Mouse (Mus musculus): Measurements from ENCODE around the gene Cwc22.

Cwc22 gene

DNA sequence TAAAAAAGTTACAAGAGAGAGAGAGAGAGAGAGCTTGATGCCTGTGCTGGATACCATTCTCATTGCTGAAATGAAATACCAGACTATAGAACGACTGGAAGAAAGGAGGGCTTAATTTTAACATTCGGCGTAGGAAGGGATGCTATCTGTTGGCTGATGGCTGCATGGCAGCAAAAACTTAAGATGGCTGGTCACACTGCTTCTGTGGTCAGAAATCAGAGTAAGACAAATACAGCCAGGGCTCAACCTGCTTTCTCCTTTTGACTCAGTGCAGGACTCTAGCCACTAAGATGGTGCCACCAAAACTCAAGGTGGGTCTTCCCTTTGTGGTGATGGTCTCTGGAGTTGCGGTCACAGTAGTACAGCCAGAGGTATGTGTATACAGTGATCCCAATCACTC, 70.7 kb downstream of the Cwc22 start:
- in situ Hi-C loops (cut with MboI): no loop called here

- in situ Hi-C loops (cut with MboI): no loop called here
Measured at GRCm38 (mm10) chr2:77874678-77875077, 71.5 kb downstream of the Cwc22 start.

- in situ Hi-C loops (cut with MboI): no loop called here
Measured at GRCm38 (mm10) chr2:77873806-77874205, 72.4 kb downstream of the Cwc22 start.

DNA sequence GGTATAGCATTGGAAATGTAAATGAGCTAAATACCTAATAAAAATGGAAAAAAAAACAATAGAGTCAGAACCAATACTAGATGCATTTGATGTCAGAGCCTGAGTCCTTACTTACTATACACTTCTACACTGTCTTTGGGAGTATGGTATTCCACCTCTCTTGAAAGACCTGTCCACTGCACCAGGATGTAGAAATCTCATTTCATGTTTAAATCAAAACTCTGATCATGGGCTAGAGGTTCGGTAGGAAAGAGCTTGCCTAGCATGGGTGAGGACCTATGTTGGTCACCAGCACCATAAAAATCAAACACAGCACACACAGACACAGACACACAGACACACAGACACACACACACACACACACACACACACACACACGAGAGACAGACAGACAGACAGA, 73.5 kb downstream of the Cwc22 start:
- in situ Hi-C loops (cut with MboI): no loop called here

- in situ Hi-C loops (cut with MboI): no loop called here
Measured at GRCm38 (mm10) chr2:77871146-77871545, 75.0 kb downstream of the Cwc22 start.

DNA sequence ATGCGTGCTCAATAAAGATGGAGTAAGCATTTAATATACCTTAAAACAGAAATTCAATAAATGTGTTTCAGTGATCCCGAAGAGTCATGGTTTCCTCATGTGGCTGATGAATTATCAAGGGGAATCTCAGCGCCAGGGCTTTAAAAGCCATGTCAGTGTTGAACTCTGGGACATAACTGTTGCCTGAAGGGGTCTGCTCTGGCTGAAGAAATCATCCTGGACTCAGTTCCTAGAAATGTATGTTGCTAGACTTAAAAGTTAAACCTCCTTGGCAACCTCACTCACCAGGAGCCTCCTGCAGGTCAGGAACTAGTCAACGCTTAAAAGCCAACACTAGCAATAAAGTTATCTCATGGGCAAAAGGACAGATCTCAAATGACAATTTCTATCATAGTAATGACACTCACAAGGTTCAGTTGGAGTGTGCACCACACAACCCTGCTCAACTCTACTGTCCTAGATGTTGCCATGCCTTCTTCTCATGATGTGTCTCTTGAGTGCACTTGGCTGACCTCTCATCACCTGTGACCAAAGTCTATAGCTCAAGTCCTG, 76.4 kb downstream of the Cwc22 start:
- in situ Hi-C loops (cut with MboI): no loop called here

DNA sequence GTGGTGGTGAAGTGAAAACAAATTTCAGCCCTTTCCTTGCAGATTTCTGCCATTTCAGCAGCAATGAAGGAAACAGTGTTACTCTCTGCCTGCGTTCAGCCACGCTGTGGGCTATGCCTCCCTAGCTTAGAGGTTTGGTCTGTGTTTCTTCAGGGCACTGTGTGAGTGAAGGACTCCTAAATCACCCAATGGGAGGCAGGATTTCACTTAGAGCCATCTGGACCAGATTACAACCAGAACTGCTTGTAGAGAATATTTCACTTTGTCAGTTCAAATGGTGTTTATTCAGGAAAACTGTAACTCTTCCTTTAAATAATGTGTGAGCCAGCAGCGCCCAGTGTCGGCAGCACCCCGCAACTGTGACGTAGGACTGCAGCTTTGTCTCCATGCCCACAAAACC, 82.2 kb downstream of the Cwc22 start:
- in situ Hi-C loops (cut with MboI): no loop called here

GRCm38 (mm10) chr2:77863522-77863921, 82.7 kb downstream of the Cwc22 start:
- in situ Hi-C loops (cut with MboI): no loop called here

GRCm38 (mm10) chr2:77841464-77841863, 104.7 kb downstream of the Cwc22 start:
- in situ Hi-C loops (cut with MboI): no loop called here

GRCm38 (mm10) chr2:77839587-77839986, 106.6 kb downstream of the Cwc22 start:
- in situ Hi-C loops (cut with MboI): no loop called here

DNA sequence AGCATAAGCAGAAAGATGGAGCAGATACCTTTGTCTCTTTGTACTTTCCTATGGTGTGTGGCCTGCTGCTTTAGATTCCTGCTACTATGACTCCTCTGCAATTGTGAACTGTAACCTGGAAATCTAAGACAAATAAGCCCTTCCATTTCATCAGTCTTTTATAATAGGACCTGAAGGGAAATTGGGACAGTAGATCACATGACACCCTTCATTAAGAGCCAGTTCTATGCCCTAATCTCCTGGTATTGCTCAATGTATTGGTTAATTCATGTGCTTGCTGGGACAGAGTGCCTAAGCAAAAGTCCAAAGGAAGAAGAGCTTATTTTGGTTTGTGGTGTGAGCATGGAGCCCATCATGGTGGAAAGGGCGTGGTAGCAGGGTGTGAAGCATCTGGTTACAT, 107.5 kb downstream of the Cwc22 start:
- in situ Hi-C loops (cut with MboI): no loop called here

DNA sequence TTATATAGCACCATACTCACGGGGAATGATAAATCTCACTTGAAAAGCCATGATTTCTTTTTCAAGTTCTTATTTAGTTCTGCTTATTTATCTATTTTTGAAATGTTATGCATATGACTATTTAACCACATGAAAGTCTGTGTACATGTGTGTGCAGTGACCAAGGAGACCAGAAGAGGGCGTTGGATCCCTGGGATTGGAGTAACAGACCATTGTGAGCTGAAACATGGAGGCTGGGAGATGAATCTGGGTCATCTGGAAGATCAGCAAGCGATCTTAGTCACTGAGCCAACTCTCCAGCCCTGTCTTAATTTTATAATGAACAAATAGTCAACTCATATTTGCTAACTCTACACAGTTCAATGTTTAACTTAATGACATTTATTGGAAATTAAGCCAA, 110.4 kb downstream of the Cwc22 start:
- in situ Hi-C loops (cut with MboI): no loop called here
